Mouse (Mus musculus): ENCODE measurements at regions not wholly inside any gene's neighbourhood (a gene's known extent, or its start where the extent isn't known, plus 50 kb on each side); places are given as distances from the start of the nearest gene placed in this dataset.

DNA sequence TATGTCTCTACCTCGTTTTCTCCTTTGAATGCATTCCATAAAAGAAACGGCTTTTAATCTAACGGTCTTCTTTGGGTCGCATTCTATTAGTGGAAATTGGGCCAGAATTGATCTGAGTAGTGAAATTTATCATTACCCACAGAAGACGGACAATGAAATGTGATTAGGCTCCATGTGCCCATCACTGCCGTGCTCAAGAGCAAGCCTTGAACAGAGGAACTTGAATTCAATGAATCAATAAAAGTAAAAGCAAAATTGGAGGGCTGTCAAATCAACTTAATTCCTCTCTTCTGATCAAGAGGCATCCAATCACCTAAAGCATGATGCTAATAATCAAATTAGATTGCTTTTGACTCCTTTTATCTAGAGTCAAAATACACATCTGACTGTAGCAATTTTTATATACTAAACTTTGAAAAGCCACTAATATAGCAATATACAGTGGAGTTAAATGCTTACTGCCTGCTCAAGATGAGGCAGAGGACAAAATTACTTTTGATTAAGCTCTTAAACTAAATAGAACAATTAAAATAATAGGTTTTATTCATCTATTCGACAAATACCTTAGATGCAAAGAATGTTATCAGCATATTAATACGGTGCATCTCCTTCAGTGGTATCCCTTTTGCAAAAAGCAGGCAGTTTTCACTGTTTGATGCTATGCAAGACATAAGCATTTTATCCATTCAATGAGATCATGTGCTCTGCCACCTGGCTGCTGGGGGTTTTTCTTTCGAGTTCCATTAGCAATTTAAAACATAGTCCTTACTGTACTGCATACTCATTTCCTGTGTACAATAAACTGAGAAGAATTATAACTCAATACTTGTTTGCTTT lies 321.5 kb upstream of the Robo2 start:
- Histone ChIP-seq H3K4me3 (no peak overlapping the region), H3K4me1 (no peaks in the 10 kb centered on the region), H3K9me3 (replicated peaks) (no peaks in the 10 kb centered on the region), H3K36me3 (ENCODE audit: poor library complexity, severe bottlenecking) (no peaks in the 10 kb centered on the region), H3K27me3 (no peaks in the 10 kb centered on the region), H3K9ac (no peak overlapping the region), H3K4me2 (no peak overlapping the region), H3K27ac (no peak overlapping the region)
- WGBS, result 55% methylated on average over 9 of the region's 9 CpGs
- peak; percentile 71; the same call in 1 of the 2 replicates for ATAC-seq

DNA sequence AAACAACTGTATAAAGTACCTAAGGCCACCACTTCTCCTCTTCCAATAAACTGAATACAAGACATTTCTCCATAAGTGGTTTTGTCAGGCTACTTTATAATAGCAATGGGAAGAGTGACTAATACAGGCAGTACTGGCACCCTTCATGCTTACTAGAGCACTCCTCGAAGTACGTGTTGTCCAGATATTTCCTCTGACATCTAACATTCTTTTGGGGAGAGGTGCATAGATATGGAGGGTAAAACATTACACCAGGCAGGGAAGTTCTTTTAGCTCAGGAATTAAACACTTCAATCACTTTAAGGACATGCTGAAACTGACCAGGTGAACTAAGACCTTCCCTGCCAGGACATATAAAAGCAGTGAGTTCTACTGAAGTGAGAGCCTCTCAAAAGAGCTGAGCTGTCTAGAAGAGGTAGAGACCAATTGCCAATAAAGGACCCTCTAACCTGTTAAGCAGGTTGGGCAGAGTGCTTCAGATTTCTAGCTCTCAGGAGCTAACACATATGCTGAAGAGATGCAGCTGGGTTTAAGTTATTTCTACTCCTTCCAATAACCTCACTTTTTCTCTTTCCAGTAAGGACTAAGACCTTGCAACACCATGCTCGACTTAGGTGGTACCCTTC lies 318.7 kb upstream of the Robo2 start:
- H3K9me3 ChIP-seq (replicated peaks), result no peaks in the 10 kb centered on the region
- no peak overlapping the region for H3K27ac ChIP-seq
- no peak for ATAC-seq
- H3K27me3 ChIP-seq, result no peaks in the 10 kb centered on the region
- H3K4me2 ChIP-seq, result no peak overlapping the region
- WGBS, result 87% methylated on average over 3 of the region's 3 CpGs
- no peaks in the 10 kb centered on the region for H3K36me3 ChIP-seq (ENCODE audit: poor library complexity, severe bottlenecking)
- no peaks in the 10 kb centered on the region for H3K4me1 ChIP-seq
- H3K4me3 ChIP-seq, result no peak overlapping the region
- H3K9ac ChIP-seq, result no peak overlapping the region

DNA sequence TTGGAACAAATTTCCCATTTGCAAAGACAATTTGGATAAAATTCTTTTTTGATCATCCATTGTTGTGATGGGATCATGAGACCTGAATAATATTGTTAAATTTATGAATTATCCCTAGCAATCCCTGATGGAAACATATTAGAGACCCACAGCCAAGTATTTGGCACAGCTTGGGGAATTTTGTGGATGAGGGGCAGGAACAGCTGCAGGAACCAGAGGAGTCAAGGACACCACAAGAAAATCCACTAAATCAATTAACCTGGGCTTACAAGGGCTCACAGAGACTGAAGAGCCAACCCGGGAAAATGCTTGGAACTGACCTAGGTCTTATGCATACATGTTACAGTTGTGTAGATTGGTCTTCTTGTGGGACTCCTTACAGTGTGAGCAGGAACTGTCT lies 311.6 kb upstream of the Robo2 start:
- Histone ChIP-seq H3K4me2 (no peak overlapping the region), H3K9me3 (replicated peaks) (no peaks in the 10 kb centered on the region), H3K4me1 (no peaks in the 10 kb centered on the region), H3K27ac (no peak overlapping the region), H3K4me3 (no peak overlapping the region), H3K36me3 (ENCODE audit: poor library complexity, severe bottlenecking) (no peaks in the 10 kb centered on the region), H3K27me3 (no peaks in the 10 kb centered on the region), H3K9ac (no peak overlapping the region)
- ATAC-seq, result no peak
- 59% methylated on average over 1 of the region's 1 CpGs for WGBS

DNA sequence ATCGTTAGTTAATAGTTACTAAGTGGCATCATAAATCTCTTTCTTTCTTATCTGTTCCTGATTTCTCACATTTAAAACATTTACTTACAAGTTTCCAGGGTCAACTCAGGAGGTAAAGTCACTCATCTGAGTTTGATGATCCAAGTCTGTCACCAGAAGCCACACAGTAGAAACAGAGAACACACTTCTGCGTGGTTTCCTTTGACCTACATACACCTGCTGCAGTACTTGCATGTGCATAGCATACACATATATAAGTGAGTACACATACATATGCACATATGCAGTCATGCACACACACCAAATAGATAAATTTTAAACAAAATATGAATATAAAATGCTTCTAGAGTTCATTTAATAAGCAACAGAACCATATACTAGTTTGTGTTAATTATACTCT lies 306.5 kb upstream of the Robo2 start:
- no peak for ATAC-seq
- Histone ChIP-seq H3K9ac (no peak overlapping the region), H3K4me2 (no peak overlapping the region), H3K4me1 (no peaks in the 10 kb centered on the region), H3K27me3 (no peaks in the 10 kb centered on the region), H3K27ac (no peak overlapping the region), H3K4me3 (no peak overlapping the region), H3K9me3 (replicated peaks) (no peaks in the 10 kb centered on the region), H3K36me3 (ENCODE audit: poor library complexity, severe bottlenecking) (no peaks in the 10 kb centered on the region)
- 93% methylated on average over 2 of the region's 2 CpGs for WGBS

DNA sequence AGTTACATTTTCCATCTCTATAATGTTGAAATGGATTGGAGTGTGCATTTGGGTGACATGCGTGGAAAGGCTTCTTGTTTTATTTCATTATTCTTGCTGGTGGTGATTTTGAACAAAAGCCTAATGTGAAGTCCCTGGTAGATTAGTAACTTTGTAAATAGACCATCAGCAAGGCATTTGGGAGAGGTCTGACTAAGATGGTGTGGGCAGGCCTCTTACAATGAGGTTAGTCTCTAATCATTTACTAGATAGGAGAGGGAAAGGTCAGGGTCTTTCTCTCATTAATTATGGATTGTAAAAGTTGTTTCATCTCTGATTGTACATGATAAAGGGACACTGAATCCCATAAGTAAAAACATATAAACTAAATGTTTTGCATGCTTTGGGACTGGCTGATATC lies 306.0 kb upstream of the Robo2 start:
- Histone ChIP-seq H3K4me2 (no peak overlapping the region), H3K36me3 (ENCODE audit: poor library complexity, severe bottlenecking) (no peaks in the 10 kb centered on the region), H3K4me1 (no peaks in the 10 kb centered on the region), H3K27ac (no peak overlapping the region), H3K9ac (no peak overlapping the region), H3K27me3 (no peaks in the 10 kb centered on the region), H3K4me3 (no peak overlapping the region), H3K9me3 (replicated peaks) (no peaks in the 10 kb centered on the region)
- WGBS, result 59% methylated on average over 1 of the region's 1 CpGs
- ATAC-seq, result no peak

DNA sequence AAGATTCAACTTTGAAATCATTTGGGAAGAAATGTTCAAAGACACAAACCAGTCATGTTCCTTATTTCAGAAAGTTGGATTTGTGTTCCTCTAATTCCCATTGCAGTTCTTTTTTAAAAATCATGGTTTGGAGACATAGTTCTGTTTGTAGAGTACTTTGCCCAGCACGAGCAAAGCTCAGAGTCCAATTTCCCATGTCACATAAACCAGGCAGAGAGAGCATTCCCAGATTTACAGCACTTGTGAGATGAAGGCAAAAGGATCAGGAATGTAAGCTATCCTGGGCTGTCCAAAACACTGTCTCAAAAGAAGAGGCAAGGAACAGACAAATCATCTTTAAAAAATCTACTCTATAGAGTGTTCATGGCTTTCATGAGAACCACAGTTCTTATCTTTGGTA lies 303.3 kb upstream of the Robo2 start:
- no peaks in the 10 kb centered on the region for H3K4me1 ChIP-seq
- 85% methylated on average over 1 of the region's 1 CpGs for WGBS
- no peaks in the 10 kb centered on the region for H3K36me3 ChIP-seq (ENCODE audit: poor library complexity, severe bottlenecking)
- H3K4me3 ChIP-seq, result no peak overlapping the region
- no peak for ATAC-seq
- no peak overlapping the region for H3K4me2 ChIP-seq
- no peaks in the 10 kb centered on the region for H3K27me3 ChIP-seq
- no peak overlapping the region for H3K27ac ChIP-seq
- H3K9me3 ChIP-seq (replicated peaks), result no peaks in the 10 kb centered on the region
- H3K9ac ChIP-seq, result no peak overlapping the region

DNA sequence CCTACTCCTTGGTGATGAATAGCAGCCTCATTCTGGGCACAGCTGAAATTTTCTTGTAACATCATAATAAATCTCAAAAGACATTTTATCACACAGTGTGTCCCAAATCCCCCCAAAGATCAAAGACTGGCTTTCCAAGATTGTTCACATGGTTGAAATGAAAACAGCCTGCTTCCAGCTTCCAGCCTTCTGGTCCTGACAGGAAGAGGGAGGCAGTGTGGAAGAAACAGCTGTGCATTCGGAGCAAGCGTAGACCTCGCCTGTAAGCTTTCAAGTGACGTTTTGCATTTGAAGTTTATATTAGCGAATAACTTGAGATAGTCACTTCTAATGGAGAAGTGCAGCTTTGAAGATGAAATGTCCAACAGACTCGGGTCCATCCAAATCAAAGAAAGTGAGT lies 300.9 kb upstream of the Robo2 start:
- Histone ChIP-seq H3K36me3 (ENCODE audit: poor library complexity, severe bottlenecking) (no peaks in the 10 kb centered on the region), H3K4me3 (no peak overlapping the region), H3K27me3 (no peaks in the 10 kb centered on the region), H3K9ac (no peak overlapping the region), H3K4me1 (no peaks in the 10 kb centered on the region), H3K4me2 (no peak overlapping the region), H3K27ac (no peak overlapping the region), H3K9me3 (replicated peaks) (no peaks in the 10 kb centered on the region)
- WGBS, result 90% methylated on average over 6 of the region's 6 CpGs
- no peak for ATAC-seq

DNA sequence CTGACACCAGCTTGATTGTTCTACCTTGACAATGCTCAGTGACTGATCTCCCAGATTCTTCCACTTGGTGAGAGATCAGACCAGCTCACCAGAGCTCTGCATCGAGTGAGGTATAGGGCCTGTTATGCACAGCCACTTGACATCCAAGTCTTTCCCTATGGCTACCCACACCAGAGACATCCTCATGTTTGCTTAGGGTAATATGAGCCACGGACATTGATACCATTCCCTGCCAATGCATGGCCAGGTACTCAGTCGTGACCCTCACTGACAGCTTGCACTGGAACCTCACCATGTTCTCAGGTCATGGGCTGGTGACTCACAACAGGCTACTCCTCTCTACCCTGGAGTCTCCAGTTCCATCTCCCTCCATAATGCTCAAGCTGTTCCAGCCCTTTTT lies 290.4 kb upstream of the Robo2 start:
- Histone ChIP-seq H3K9me3 (replicated peaks) (no peaks in the 10 kb centered on the region), H3K4me2 (no peak overlapping the region), H3K36me3 (ENCODE audit: poor library complexity, severe bottlenecking) (no peaks in the 10 kb centered on the region), H3K4me1 (no peaks in the 10 kb centered on the region), H3K9ac (no peak overlapping the region), H3K4me3 (no peak overlapping the region), H3K27ac (no peak overlapping the region), H3K27me3 (no peaks in the 10 kb centered on the region)
- WGBS, result 78% methylated on average over 3 of the region's 3 CpGs
- ATAC-seq, result no peak

DNA sequence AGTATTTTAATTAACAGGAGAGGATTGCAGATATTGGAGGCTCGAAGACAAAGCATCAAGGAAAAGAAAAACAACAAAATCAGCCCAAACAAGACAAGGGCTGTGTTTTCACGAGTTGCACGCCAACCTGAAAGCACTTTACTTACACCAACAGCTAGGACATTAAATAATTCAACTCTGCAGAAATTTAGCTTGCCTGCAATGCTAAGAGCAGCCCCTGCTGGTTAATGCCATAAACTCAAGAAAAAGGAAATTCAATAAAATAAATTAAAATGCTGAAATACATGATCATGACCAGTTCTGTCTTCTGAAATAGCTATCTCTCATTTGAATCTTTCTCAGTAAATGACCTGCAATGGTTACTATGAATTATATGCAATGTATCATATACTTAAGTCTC lies 271.7 kb upstream of the Robo2 start:
- Histone ChIP-seq H3K4me1 (no peaks in the 10 kb centered on the region), H3K9me3 (replicated peaks) (no peaks in the 10 kb centered on the region), H3K36me3 (ENCODE audit: poor library complexity, severe bottlenecking) (no peaks in the 10 kb centered on the region), H3K9ac (no peak overlapping the region), H3K4me3 (no peak overlapping the region), H3K4me2 (no peak overlapping the region), H3K27me3 (no peaks in the 10 kb centered on the region), H3K27ac (no peak overlapping the region)
- ATAC-seq, result 0 out of 2 replicates have a peak, but pooled peaks have one; percentile 51
- WGBS, result 42% methylated on average over 3 of the region's 3 CpGs

DNA sequence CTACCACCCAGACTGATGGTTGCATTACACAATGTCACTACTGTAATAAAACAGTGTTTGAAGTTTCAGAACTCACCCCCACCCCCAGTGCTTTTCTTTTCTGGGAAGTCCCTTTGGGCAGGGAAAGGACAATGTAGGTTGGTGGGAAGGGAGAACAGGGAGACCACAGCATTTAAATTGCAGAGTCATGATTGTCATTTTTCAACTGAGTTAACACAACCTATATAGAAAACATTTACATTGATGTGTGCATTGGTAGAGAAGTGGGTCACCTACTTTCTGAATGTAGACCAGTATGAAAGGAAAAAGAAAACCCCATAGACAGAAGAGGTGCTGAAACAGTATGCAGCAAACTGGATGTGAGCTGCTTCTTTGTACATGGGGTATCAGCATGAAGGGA lies 264.0 kb upstream of the Robo2 start:
- Histone ChIP-seq H3K4me2 (no peak overlapping the region), H3K27me3 (no peaks in the 10 kb centered on the region), H3K27ac (no peak overlapping the region), H3K9ac (no peak overlapping the region), H3K36me3 (ENCODE audit: poor library complexity, severe bottlenecking) (no peaks in the 10 kb centered on the region), H3K4me3 (no peak overlapping the region), H3K4me1 (no peaks in the 10 kb centered on the region), H3K9me3 (replicated peaks) (no peaks in the 10 kb centered on the region)
- no peak for ATAC-seq

DNA sequence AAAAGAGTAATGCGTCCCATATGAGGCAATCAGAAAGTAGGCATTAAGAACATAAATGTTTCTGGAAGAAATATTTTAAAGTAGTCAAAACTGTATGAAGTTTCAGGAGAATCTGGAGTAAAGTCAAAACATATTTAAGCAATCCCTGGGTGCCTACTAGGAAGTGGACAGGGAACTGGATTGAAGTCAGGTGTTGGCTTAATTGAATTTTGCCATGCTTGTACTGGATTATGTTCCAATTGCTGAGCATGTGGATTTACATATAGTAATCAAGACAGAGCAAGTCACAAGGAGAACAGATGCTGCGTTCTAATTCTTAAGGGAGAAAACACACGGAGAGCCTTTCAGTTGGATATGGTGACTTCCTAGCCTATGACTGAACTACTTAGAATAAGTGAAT lies 259.8 kb upstream of the Robo2 start:
- no peaks in the 10 kb centered on the region for H3K36me3 ChIP-seq (ENCODE audit: poor library complexity, severe bottlenecking)
- 91% methylated on average over 3 of the region's 3 CpGs for WGBS

DNA sequence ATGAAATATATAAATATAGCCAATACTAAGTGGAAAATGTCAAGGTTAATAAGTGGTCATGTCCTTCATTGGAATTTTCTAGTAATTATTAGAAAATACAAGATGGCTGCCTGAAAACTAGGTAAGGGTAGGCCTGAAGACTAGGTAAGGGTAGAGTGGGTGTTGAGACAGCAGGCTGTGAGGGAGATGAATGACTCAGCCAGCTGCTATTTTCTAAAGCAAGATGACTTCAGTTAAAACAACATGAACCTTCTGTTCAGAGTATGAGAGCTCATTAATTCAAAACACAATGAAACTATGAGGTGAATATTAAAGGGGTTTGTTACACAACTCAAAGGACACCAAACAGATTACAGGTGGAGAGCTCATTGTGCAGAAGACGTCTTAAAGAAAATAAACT lies 252.7 kb upstream of the Robo2 start:
- WGBS, result 49% methylated on average over 1 of the region's 1 CpGs
- H3K4me2 ChIP-seq, result no peak overlapping the region
- H3K4me1 ChIP-seq, result no peaks in the 10 kb centered on the region
- H3K9me3 ChIP-seq (replicated peaks), result no peaks in the 10 kb centered on the region
- H3K36me3 ChIP-seq (ENCODE audit: poor library complexity, severe bottlenecking), result no peaks in the 10 kb centered on the region
- ATAC-seq, result no peak
- H3K27ac ChIP-seq, result no peak overlapping the region
- no peak overlapping the region for H3K9ac ChIP-seq
- no peak overlapping the region for H3K4me3 ChIP-seq
- H3K27me3 ChIP-seq, result no peaks in the 10 kb centered on the region

More for the DNA sequence above, 259.8 kb upstream of the Robo2 start:
- Histone ChIP-seq H3K4me2 (no peak overlapping the region), H3K27me3 (no peaks in the 10 kb centered on the region), H3K4me1 (no peaks in the 10 kb centered on the region), H3K4me3 (no peak overlapping the region), H3K27ac (no peak overlapping the region), H3K9ac (no peak overlapping the region), H3K9me3 (replicated peaks) (no peaks in the 10 kb centered on the region)
- ATAC-seq, result no peak

DNA sequence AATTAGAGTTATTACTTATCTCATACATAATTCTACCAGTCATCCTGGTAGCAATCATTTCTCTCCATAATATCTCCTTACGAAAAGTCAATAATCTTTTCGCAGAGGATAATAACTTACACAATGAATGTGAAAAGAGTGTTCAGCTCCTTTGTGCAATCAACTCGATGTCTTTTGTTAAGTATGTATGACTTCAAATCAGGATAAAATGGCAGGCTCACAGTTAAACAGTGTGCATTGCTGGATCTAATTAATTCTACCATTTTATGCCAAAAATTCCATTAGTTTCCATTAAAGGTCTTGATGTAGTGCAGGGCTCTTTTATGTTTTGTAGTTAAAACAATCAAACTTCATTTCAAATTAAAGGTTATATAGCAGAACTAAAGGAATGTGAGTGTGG lies 239.6 kb upstream of the Robo2 start:
- ATAC-seq, result no peak
- no peak overlapping the region for H3K4me3 ChIP-seq

More for the DNA sequence above, 239.6 kb upstream of the Robo2 start:
- 53% methylated on average over 3 of the region's 3 CpGs for WGBS
- Histone ChIP-seq H3K9ac (no peak overlapping the region), H3K36me3 (ENCODE audit: poor library complexity, severe bottlenecking) (no peaks in the 10 kb centered on the region), H3K4me2 (no peak overlapping the region), H3K27me3 (no peaks in the 10 kb centered on the region), H3K4me1 (no peaks in the 10 kb centered on the region), H3K9me3 (replicated peaks) (no peaks in the 10 kb centered on the region), H3K27ac (no peak overlapping the region)
